Mouse (Mus musculus): ENCODE data around the gene Yeats2.

DNA sequence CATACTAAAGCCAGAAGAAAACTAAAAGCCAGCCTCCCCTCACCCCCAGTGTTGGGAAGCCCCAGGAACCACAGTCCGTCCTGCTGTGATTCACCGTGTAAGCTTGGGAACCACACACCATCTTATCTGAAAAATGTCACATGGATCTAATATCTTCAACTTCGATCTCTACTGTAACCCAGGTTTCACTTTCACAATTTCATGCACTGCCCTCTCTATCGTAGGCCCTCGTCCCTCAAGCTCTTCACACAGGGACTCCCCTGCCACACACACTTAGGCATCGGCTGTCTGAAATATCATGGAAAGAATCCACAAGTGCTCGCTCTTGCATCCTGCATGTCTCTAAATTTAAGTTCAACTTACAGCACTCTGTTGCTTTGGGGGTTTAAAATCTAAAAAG is 124.2 kb downstream of the Yeats2 start:
- no peak for TF ChIP-seq CTCF (IDR thresholded peaks at IDR 0.05; ENCODE audit: insufficient read depth, low read depth, low read length)
- no peak for TF ChIP-seq POLR2A (IDR thresholded peaks at IDR 0.05; ENCODE audit: insufficient read depth, low read depth, low read length)
